Mouse (Mus musculus) heart, adult 2 months (tissue): ENCODE measurements around the gene Eif5a.

ENCODE experiments used
- EP300 ChIP-seq: fragments of 200-500 bp; IDR thresholded peaks from 2 replicates; pipeline ENCODE4 v1.6.1; 2011; ENCODE audit warnings: low read depth, low read length, control low read depth; ENCODE audit not compliant: insufficient read depth
- POLR2A ChIP-seq: fragments of 200-500 bp; IDR thresholded peaks from 2 replicates; pipeline ENCODE4 v1.6.1; 2011; ENCODE audit warnings: mild to moderate bottlenecking, low read depth, low read length, control low read depth; ENCODE audit not compliant: insufficient read depth

DNA sequence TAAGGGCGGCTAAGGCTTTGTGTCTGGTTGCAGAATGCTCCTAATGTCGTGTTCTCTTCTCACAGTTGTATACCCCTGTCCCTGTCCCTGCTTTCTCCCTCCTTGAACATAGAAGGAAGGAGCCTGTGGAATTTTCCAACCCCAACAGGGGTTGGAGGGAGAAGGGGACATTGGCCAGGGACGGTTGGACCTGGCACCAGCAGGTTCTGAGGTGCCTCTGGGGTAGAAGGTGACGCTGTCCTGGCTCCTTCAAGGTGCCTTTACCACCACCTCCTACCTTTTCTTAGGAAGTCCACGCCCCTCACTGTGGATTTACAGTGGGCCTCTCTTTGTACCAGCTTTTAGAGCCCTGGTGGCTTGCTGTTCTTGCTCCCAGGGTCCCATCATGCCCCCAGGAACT is 16.1 kb upstream of the Eif5a start:
- TF ChIP-seq POLR2A = no peak
- no peak for TF ChIP-seq EP300
